Mouse (Mus musculus) Patski (cell line): ENCODE results near the gene Mmp14. TPM values are rescaled to one million over a fixed set of nuclear protein-coding genes. Genes with fewer than 3 reads are reported as not detected.

ENCODE experiments used
- ATAC-seq: fragments of 100-300 bp; one replicate; pipeline ENCODE4 v1.8.0; 2021
- CTCF ChIA-PET: fragments of 350-600 bp; sonication (Branson Sonifier 250); formaldehyde crosslinking; loops from one replicate; lab custom pipeline; 2022; ENCODE audit warnings: inconsistent platforms; lab: Charles Lee
- POLR2A ChIA-PET: fragments of 350-600 bp; sonication (Branson Sonifier 250); formaldehyde crosslinking; loops from one replicate; lab custom pipeline; 2022; ENCODE audit warnings: antibody characterized with exemption, inconsistent platforms; lab: Charles Lee
- DNase-seq: peaks from one replicate; pipeline ENCODE4 v3.0.0-alpha.2; 2011; ENCODE audit warnings: low read depth, low spot score
- H3K27me3 ChIP-seq: fragments of 371-371 bp; one replicate; pipeline ENCODE4 v1.5.1; 2021
- CTCF ChIP-seq: fragments of 100-300 bp; IDR thresholded peaks from one replicate; pipeline ENCODE4 v1.5.1; 2021
- in situ Hi-C: fragments of 300-500 bp; cut with MboI; formaldehyde crosslinking; loops from 3 replicates; pipeline ENCODE4 v1.11.1; 2018; ENCODE audit warnings: low pct_unique_long_range_greater_than_20kb, mixed read lengths
- polyA plus RNA-seq: library from polyadenylated mRNA; unstranded; gene quantifications from one replicate; pipeline ENCODE4 v1.2.3, GENCODE M21; 2021

Gene Mmp14
- polyA plus RNA-seq, 1 experiment from 2014 or later: 35.9 TPM

- DNase-seq (no peak), ATAC-seq (no peak)
- no peak for TF ChIP-seq CTCF
- in situ Hi-C loops: no loop called here
- ChIA-PET POLR2A (interaction anchor here (0.7 kb wide), 1 partner anchor 171 kb away, joined by 3 read pairs; no protein-coding TSS in a partner anchor), CTCF (interaction anchor here (1.0 to 2.0 kb wide), 4 partner anchors 10 to 244 kb away, joined by 3 to 5 read pairs (median 4); no protein-coding TSS in a partner anchor)
- no peaks in the 10 kb centered on the region for H3K27me3 ChIP-seq
These were observed 51.1 kb downstream of the Mmp14 start for GRCm38 (mm10) chr14:54482498-54482897.

- ATAC-seq (no peak), DNase-seq (no peak)
- ChIA-PET CTCF (no interaction called here), POLR2A (no interaction called here)
- no peak for TF ChIP-seq CTCF
- H3K27me3 ChIP-seq: no peaks in the 10 kb centered on the region
- in situ Hi-C loops: no loop called here
These were observed 54.5 kb downstream of the Mmp14 start for GRCm38 (mm10) chr14:54485899-54486298.

GRCm38 (mm10) chr14:54487732-54488131 lies 56.3 kb downstream of the Mmp14 start:
- no peak for TF ChIP-seq CTCF
- CTCF ChIA-PET: no interaction called here
- in situ Hi-C loops: no loop called here

DNA sequence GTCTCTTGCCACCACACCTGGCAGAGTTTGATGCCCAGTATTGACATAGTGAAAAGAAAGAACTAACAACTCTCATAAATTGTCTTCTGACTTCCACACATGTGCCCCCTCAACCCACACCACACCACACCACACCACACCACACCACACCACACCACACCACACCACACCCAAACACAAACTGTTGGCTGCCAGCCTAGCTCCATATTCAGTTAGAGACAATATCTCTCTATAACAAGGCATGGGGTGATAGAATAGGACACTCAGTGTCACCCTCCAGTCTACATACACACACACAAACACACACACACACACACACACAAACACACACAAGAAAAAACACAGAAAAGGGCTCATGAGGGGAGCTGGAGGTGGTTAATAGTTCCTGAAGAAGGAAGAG lies 56.9 kb downstream of the Mmp14 start:
- ChIA-PET CTCF (no interaction called here), POLR2A (no interaction called here)
- no peak for TF ChIP-seq CTCF
- ATAC-seq (no peak), DNase-seq (no peak)
- in situ Hi-C loops: no loop called here
- H3K27me3 ChIP-seq: no peaks in the 10 kb centered on the region

More at GRCm38 (mm10) chr14:54487732-54488131, 56.3 kb downstream of the Mmp14 start:
- no peak for DNase-seq
- POLR2A ChIA-PET: no interaction called here
- H3K27me3 ChIP-seq: no peaks in the 10 kb centered on the region
- no peak for ATAC-seq

DNA sequence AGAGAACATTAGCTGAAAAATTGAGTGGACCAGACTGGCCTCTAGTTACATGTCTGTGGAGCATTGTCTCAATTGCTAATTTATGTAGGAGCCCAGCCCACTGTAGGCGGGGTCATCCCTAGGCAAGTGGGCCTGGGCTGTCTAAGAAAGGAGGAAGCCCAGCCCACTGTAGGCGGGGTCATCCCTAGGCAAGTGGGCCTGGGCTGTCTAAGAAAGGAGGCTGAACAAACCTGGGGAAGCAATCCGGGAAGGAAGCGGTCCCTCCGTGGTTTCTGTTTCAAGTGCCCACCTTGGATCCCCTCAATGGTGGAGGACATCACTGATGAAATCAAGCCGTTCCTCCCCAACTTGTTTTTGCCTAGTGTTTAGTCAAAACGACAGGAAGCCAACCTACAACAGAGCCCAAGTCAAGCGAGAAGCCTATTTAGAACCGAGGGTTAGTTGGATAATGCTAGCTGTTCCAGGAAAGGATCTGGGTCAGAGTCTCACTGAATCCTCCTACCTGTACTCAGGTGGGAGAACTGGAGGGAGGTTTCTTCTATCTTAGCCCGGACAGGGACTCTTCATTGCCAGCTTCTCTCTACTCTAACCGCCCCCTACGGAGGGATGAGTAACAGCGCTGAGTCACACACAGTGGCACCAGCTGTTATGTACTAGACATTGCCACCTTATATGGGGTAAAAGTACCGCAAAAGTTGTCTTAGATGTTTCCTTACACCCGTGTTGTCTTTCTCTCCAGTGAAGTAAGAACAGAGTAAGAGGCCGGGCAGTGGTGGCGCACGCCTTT lies 61.1 kb downstream of the Mmp14 start:
- ChIA-PET POLR2A (no interaction called here), CTCF (interaction anchor here (1.4 to 1.5 kb wide), 3 partner anchors 9 to 265 kb away, joined by 3 to 4 read pairs (median 3); no protein-coding TSS in a partner anchor)
- no peak for ATAC-seq
- no peaks in the 10 kb centered on the region for H3K27me3 ChIP-seq
- no peak for TF ChIP-seq CTCF
- in situ Hi-C loops: no loop called here
- DNase-seq: no peak

- CTCF ChIA-PET: interaction anchor here (1.0 to 1.7 kb wide), 4 partner anchors 9 to 266 kb away, joined by 3 to 5 read pairs (median 4); no protein-coding TSS in a partner anchor
- H3K27me3 ChIP-seq: no peaks in the 10 kb centered on the region
- in situ Hi-C loops: no loop called here
- TF ChIP-seq CTCF: no peak
- POLR2A ChIA-PET: no interaction called here
- ATAC-seq (no peak), DNase-seq (no peak)
These were observed 61.8 kb downstream of the Mmp14 start for GRCm38 (mm10) chr14:54493236-54493635.

DNA sequence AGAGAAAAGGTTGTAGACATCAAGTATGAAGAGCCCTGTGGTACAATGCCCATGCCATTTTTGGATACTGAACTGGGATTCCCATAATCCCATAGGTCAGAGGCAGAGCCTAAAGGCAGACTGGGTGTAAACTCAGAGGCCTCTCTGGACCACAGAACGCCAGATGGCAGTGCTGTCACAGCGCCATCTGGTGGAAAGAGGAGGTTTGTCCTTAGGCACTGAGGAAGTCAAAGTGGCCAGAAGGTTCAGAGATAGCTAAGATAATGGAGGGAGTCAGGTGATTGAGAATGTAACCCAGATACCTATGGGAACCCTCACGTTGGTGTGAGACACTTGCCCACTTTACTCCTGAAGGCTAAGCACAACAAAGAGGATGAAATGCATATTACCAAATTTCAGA lies 62.8 kb downstream of the Mmp14 start:
- POLR2A ChIA-PET: interaction anchor here (0.6 kb wide), 1 partner anchor 29 kb away, joined by 4 read pairs; no protein-coding TSS in a partner anchor
- H3K27me3 ChIP-seq: no peaks in the 10 kb centered on the region
- CTCF ChIA-PET: interaction anchor here (0.7 to 4.4 kb wide), 7 partner anchors 9 to 24 kb away, joined by 3 to 18 read pairs (median 4); no protein-coding TSS in a partner anchor
- in situ Hi-C loops: no loop called here
- ATAC-seq (peak; percentile 79), DNase-seq (no peak)
- peak; percentile 81 for TF ChIP-seq CTCF

Other genes with a start within 250 kb of the Mmp14 start
- 174 TPM for gene Dad1, start 177.5 kb upstream of the Mmp14 start, polyA plus RNA-seq
- 113 TPM for gene Abhd4, start 177.4 kb upstream of the Mmp14 start, polyA plus RNA-seq
- 0.04 TPM for gene Olfr49, start 146.7 kb upstream of the Mmp14 start, polyA plus RNA-seq
- gene Oxa1l, start 70.8 kb upstream of the Mmp14 start, polyA plus RNA-seq: 80.3 TPM
- gene Slc7a7, start 13.8 kb upstream of the Mmp14 start, polyA plus RNA-seq: 8.2 TPM
- 222 TPM for gene Mrpl52, start 4.7 kb upstream of the Mmp14 start, polyA plus RNA-seq
- 185 TPM for gene Lrp10, start 32.5 kb downstream of the Mmp14 start, polyA plus RNA-seq
- gene Rem2, start 44.5 kb downstream of the Mmp14 start, polyA plus RNA-seq: 0.27 TPM
- gene Prmt5, start 85.9 kb downstream of the Mmp14 start, polyA plus RNA-seq: 57.4 TPM
- gene Haus4, start 123.0 kb downstream of the Mmp14 start, polyA plus RNA-seq: 23.3 TPM
- gene Ajuba, start 145.9 kb downstream of the Mmp14 start, polyA plus RNA-seq: 91.9 TPM
- gene 4931414P19Rik, start 174.4 kb downstream of the Mmp14 start, polyA plus RNA-seq: 12.2 TPM
- 335 TPM for gene Psmb5, start 186.4 kb downstream of the Mmp14 start, polyA plus RNA-seq
- gene Psmb11, start 189.8 kb downstream of the Mmp14 start, polyA plus RNA-seq: 0.01 TPM
- not detected for gene Gm17606, start 209.3 kb downstream of the Mmp14 start, polyA plus RNA-seq
- 7.0 TPM for gene Cdh24, start 209.8 kb downstream of the Mmp14 start, polyA plus RNA-seq